Mouse (Mus musculus): ENCODE data around the gene Stra6l. TPM values are rescaled to one million over a fixed set of nuclear protein-coding genes. Genes with fewer than 3 reads are reported as not detected.

Stra6l gene
- polyA plus RNA-seq, 1 experiment from 2014 or later: 1.2 TPM

- 16% methylated on average over 16 of the region's 16 CpGs for WGBS
- H3K27ac ChIP-seq: no peak overlapping the region
These were observed 48.1 kb downstream of the Stra6l start for GRCm38 (mm10) chr4:45896425-45897081.

GRCm38 (mm10) chr4:45898413-45898812 is 49.9 kb downstream of the Stra6l start:
- H3K27ac ChIP-seq: no peak overlapping the region
- WGBS: 45% methylated on average over 5 of the region's 5 CpGs
- H3K9me3 ChIP-seq: no peaks in the 10 kb centered on the region
- H3K4me2 ChIP-seq: no peak overlapping the region
- H3K4me1 ChIP-seq: peaks cover 6% of the 10 kb centered on the region; the same call in 1 of the 2 replicates
- no peak overlapping the region for H3K4me3 ChIP-seq (replicated peaks)
- H3K27me3 ChIP-seq: peaks cover 13% of the 10 kb centered on the region; the same call in 1 of the 2 replicates
- no peak for ATAC-seq (ENCODE audit: low FRiP score)
- H3K36me3 ChIP-seq (replicated peaks): no peaks in the 10 kb centered on the region
- no peak overlapping the region for H3K9ac ChIP-seq

More at GRCm38 (mm10) chr4:45896425-45897081, 48.1 kb downstream of the Stra6l start:
- H3K4me3 ChIP-seq (replicated peaks): no peak overlapping the region
- peaks cover 6% of the 10 kb centered on the region; the same call in 1 of the 2 replicates for H3K4me1 ChIP-seq
- no peak for ATAC-seq (ENCODE audit: low FRiP score)
- H3K4me2 ChIP-seq: 0 out of 2 replicates have a peak overlapping the region, but pooled peaks have one; percentile 3
- H3K9me3 ChIP-seq: no peaks in the 10 kb centered on the region
- H3K27me3 ChIP-seq: peaks cover 13% of the 10 kb centered on the region; the same call in 1 of the 2 replicates
- H3K9ac ChIP-seq: no peak overlapping the region
- H3K36me3 ChIP-seq (replicated peaks): no peaks in the 10 kb centered on the region

GRCm38 (mm10) chr4:45909256-45909655 is 60.8 kb downstream of the Stra6l start:
- no peak overlapping the region for H3K27ac ChIP-seq
- H3K27me3 ChIP-seq: no peaks in the 10 kb centered on the region
- no peak for ATAC-seq (ENCODE audit: low FRiP score)
- H3K9ac ChIP-seq: no peak overlapping the region
- H3K4me3 ChIP-seq (replicated peaks): no peak overlapping the region
- no peaks in the 10 kb centered on the region for H3K36me3 ChIP-seq (replicated peaks)
- 92% methylated on average over 13 of the region's 13 CpGs for WGBS
- H3K9me3 ChIP-seq: no peaks in the 10 kb centered on the region
- no peak overlapping the region for H3K4me2 ChIP-seq
- no peaks in the 10 kb centered on the region for H3K4me1 ChIP-seq

- H3K36me3 ChIP-seq (replicated peaks): no peaks in the 10 kb centered on the region
- H3K9ac ChIP-seq: no peak overlapping the region
- 76% methylated on average over 4 of the region's 4 CpGs for WGBS
- no peak overlapping the region for H3K4me3 ChIP-seq (replicated peaks)
- no peak for ATAC-seq (ENCODE audit: low FRiP score)
- no peaks in the 10 kb centered on the region for H3K4me1 ChIP-seq
- H3K27me3 ChIP-seq: no peaks in the 10 kb centered on the region
- no peaks in the 10 kb centered on the region for H3K9me3 ChIP-seq
- no peak overlapping the region for H3K27ac ChIP-seq
- no peak overlapping the region for H3K4me2 ChIP-seq
These were observed 61.5 kb downstream of the Stra6l start for GRCm38 (mm10) chr4:45909924-45910323.

GRCm38 (mm10) chr4:45911256-45911655 is 62.8 kb downstream of the Stra6l start:
- H3K4me3 ChIP-seq (replicated peaks): no peak overlapping the region
- 88% methylated on average over 5 of the region's 5 CpGs for WGBS
- H3K36me3 ChIP-seq (replicated peaks): no peaks in the 10 kb centered on the region
- ATAC-seq (ENCODE audit: low FRiP score): no peak
- H3K4me2 ChIP-seq: no peak overlapping the region
- H3K27me3 ChIP-seq: no peaks in the 10 kb centered on the region
- no peak overlapping the region for H3K9ac ChIP-seq
- H3K4me1 ChIP-seq: no peaks in the 10 kb centered on the region
- H3K9me3 ChIP-seq: no peaks in the 10 kb centered on the region
- H3K27ac ChIP-seq: no peak overlapping the region

- Histone ChIP-seq H3K9ac (no peak overlapping the region), H3K9me3 (no peaks in the 10 kb centered on the region), H3K4me3 (replicated peaks) (no peak overlapping the region), H3K27me3 (no peaks in the 10 kb centered on the region), H3K4me1 (no peaks in the 10 kb centered on the region), H3K27ac (no peak overlapping the region), H3K4me2 (no peak overlapping the region), H3K36me3 (replicated peaks) (no peaks in the 10 kb centered on the region)
- no peak for ATAC-seq (ENCODE audit: low FRiP score)
- 91% methylated on average over 4 of the region's 4 CpGs for WGBS
These were observed 63.4 kb downstream of the Stra6l start for GRCm38 (mm10) chr4:45911876-45912275.

GRCm38 (mm10) chr4:45917091-45917490 is 68.6 kb downstream of the Stra6l start:
- Histone ChIP-seq H3K36me3 (replicated peaks) (no peaks in the 10 kb centered on the region), H3K4me1 (no peaks in the 10 kb centered on the region), H3K27ac (no peak overlapping the region), H3K27me3 (no peaks in the 10 kb centered on the region), H3K4me3 (replicated peaks) (no peak overlapping the region), H3K4me2 (no peak overlapping the region), H3K9me3 (no peaks in the 10 kb centered on the region), H3K9ac (no peak overlapping the region)
- WGBS: 79% methylated on average over 7 of the region's 7 CpGs
- no peak for ATAC-seq (ENCODE audit: low FRiP score)

- H3K9me3 ChIP-seq: no peaks in the 10 kb centered on the region
- no peaks in the 10 kb centered on the region for H3K4me1 ChIP-seq
- H3K27me3 ChIP-seq: no peaks in the 10 kb centered on the region
- H3K4me3 ChIP-seq (replicated peaks): no peak overlapping the region
- H3K36me3 ChIP-seq (replicated peaks): no peaks in the 10 kb centered on the region
- H3K4me2 ChIP-seq: no peak overlapping the region
- H3K27ac ChIP-seq: no peak overlapping the region
- ATAC-seq (ENCODE audit: low FRiP score): no peak
- no peak overlapping the region for H3K9ac ChIP-seq
- WGBS: 87% methylated on average over 10 of the region's 10 CpGs
These were observed 73.4 kb downstream of the Stra6l start for GRCm38 (mm10) chr4:45921663-45922435.

- H3K36me3 ChIP-seq (replicated peaks): no peaks in the 10 kb centered on the region
These were observed 75.5 kb downstream of the Stra6l start for GRCm38 (mm10) chr4:45924011-45924410.

GRCm38 (mm10) chr4:45928561-45928960 is 80.1 kb downstream of the Stra6l start:
- no peak overlapping the region for H3K27ac ChIP-seq
- 83% methylated on average over 4 of the region's 4 CpGs for WGBS
- H3K4me3 ChIP-seq (replicated peaks): no peak overlapping the region
- no peaks in the 10 kb centered on the region for H3K27me3 ChIP-seq
- H3K36me3 ChIP-seq (replicated peaks): no peaks in the 10 kb centered on the region
- no peak overlapping the region for H3K4me2 ChIP-seq
- H3K9me3 ChIP-seq: no peaks in the 10 kb centered on the region
- H3K9ac ChIP-seq: no peak overlapping the region
- H3K4me1 ChIP-seq: no peaks in the 10 kb centered on the region
- no peak for ATAC-seq (ENCODE audit: low FRiP score)

More at GRCm38 (mm10) chr4:45924011-45924410, 75.5 kb downstream of the Stra6l start:
- H3K27ac ChIP-seq: no peak overlapping the region
- H3K4me2 ChIP-seq: no peak overlapping the region
- no peak overlapping the region for H3K4me3 ChIP-seq (replicated peaks)
- no peaks in the 10 kb centered on the region for H3K27me3 ChIP-seq
- WGBS: 90% methylated on average over 4 of the region's 4 CpGs
- H3K9me3 ChIP-seq: no peaks in the 10 kb centered on the region
- H3K9ac ChIP-seq: no peak overlapping the region
- ATAC-seq (ENCODE audit: low FRiP score): no peak
- no peaks in the 10 kb centered on the region for H3K4me1 ChIP-seq

Measured in forebrain, embryonic 12.5 days (tissue).